Mouse (Mus musculus): ENCODE results near the gene Smtnl1. TPM values are rescaled to one million over a fixed set of nuclear protein-coding genes. Genes with fewer than 3 reads are reported as not detected.

Smtnl1 gene
- polyA plus RNA-seq, 1 experiment from 2014 or later = not detected

GRCm38 (mm10) chr2:84783315-84783714 is 39.1 kb downstream of the Smtnl1 start:
- 94% methylated on average over 1 of the region's 1 CpGs for WGBS
- Histone ChIP-seq H3K27ac (replicated peaks) (no peak overlapping the region), H3K36me3 (no peaks in the 10 kb centered on the region), H3K9me3 (no peaks in the 10 kb centered on the region), H3K4me1 (no peaks in the 10 kb centered on the region), H3K27me3 (no peaks in the 10 kb centered on the region), H3K4me2 (replicated peaks) (no peak overlapping the region), H3K4me3 (no peak overlapping the region), H3K9ac (replicated peaks) (no peak overlapping the region)
- ATAC-seq (replicated peaks) = no peak

GRCm38 (mm10) chr2:84779210-84779609 is 43.2 kb downstream of the Smtnl1 start:
- H3K9ac ChIP-seq (replicated peaks) = no peak overlapping the region
- no peak overlapping the region for H3K27ac ChIP-seq (replicated peaks)
- H3K36me3 ChIP-seq = no peaks in the 10 kb centered on the region
- H3K4me2 ChIP-seq (replicated peaks) = no peak overlapping the region
- no peak for ATAC-seq (replicated peaks)
- peaks cover 7% of the 10 kb centered on the region for H3K4me1 ChIP-seq
- no peaks in the 10 kb centered on the region for H3K27me3 ChIP-seq
- 69% methylated on average over 6 of the region's 6 CpGs for WGBS
- H3K4me3 ChIP-seq = no peak overlapping the region
- no peaks in the 10 kb centered on the region for H3K9me3 ChIP-seq

- no peak for ATAC-seq (replicated peaks)
- H3K4me3 ChIP-seq = no peak overlapping the region
- no peaks in the 10 kb centered on the region for H3K36me3 ChIP-seq
- no peak overlapping the region for H3K9ac ChIP-seq (replicated peaks)
- 44% methylated on average over 3 of the region's 3 CpGs for WGBS
- no peak overlapping the region for H3K4me2 ChIP-seq (replicated peaks)
- H3K9me3 ChIP-seq = no peaks in the 10 kb centered on the region
- H3K27me3 ChIP-seq = no peaks in the 10 kb centered on the region
- H3K27ac ChIP-seq (replicated peaks) = no peak overlapping the region
- H3K4me1 ChIP-seq = peaks cover 10% of the 10 kb centered on the region
These were observed 44.7 kb downstream of the Smtnl1 start for GRCm38 (mm10) chr2:84777706-84778105.

GRCm38 (mm10) chr2:84775665-84776064 is 46.8 kb downstream of the Smtnl1 start:
- 72% methylated on average over 6 of the region's 6 CpGs for WGBS
- no peak overlapping the region for H3K4me3 ChIP-seq
- peak overlapping the region; percentile 50 for H3K27ac ChIP-seq (replicated peaks)

GRCm38 (mm10) chr2:84775241-84775640 is 47.2 kb downstream of the Smtnl1 start, which contains the start of gene Serping1:
TSS of gene Serping1 (minus strand) at chr2:84775444.
- 64% methylated on average over 9 of the region's 9 CpGs for WGBS
- Histone ChIP-seq H3K27me3 (no peaks in the 10 kb centered on the region), H3K36me3 (no peaks in the 10 kb centered on the region), H3K4me1 (peaks cover 10% of the 10 kb centered on the region), H3K9ac (replicated peaks) (peak within 1 kb of the TSS; percentile 31), H3K4me2 (replicated peaks) (peak within 1 kb of the TSS; percentile 44), H3K9me3 (no peaks in the 10 kb centered on the region), H3K4me3 (peak within 1 kb of the TSS; percentile 27), H3K27ac (replicated peaks) (peak within 1 kb of the TSS; percentile 73)
- ATAC-seq (replicated peaks) = peak; percentile 44; the same call in 1 of the 2 replicates

More at GRCm38 (mm10) chr2:84775665-84776064, 46.8 kb downstream of the Smtnl1 start:
- Histone ChIP-seq H3K9me3 (no peaks in the 10 kb centered on the region), H3K27me3 (no peaks in the 10 kb centered on the region), H3K4me1 (peaks cover 10% of the 10 kb centered on the region), H3K36me3 (no peaks in the 10 kb centered on the region), H3K4me2 (replicated peaks) (no peak overlapping the region), H3K9ac (replicated peaks) (no peak overlapping the region)
- no peak for ATAC-seq (replicated peaks)

GRCm38 (mm10) chr2:84774751-84775150 is 47.7 kb downstream of the Smtnl1 start:
- no peaks in the 10 kb centered on the region for H3K9me3 ChIP-seq
- peak; percentile 86 for ATAC-seq (replicated peaks)
- peak overlapping the region; percentile 44 for H3K4me2 ChIP-seq (replicated peaks)
- H3K27me3 ChIP-seq = no peaks in the 10 kb centered on the region
- WGBS = 1% methylated on average over 14 of the region's 15 CpGs
- H3K36me3 ChIP-seq = no peaks in the 10 kb centered on the region
- H3K4me3 ChIP-seq = peak overlapping the region; percentile 27
- H3K27ac ChIP-seq (replicated peaks) = peak overlapping the region; percentile 73
- peak overlapping the region; percentile 31 for H3K9ac ChIP-seq (replicated peaks)
- H3K4me1 ChIP-seq = peaks cover 10% of the 10 kb centered on the region

GRCm38 (mm10) chr2:84773195-84773594 is 49.3 kb downstream of the Smtnl1 start:
- H3K4me2 ChIP-seq (replicated peaks) = no peak overlapping the region
- WGBS = 83% methylated on average over 5 of the region's 5 CpGs
- H3K9me3 ChIP-seq = no peaks in the 10 kb centered on the region
- H3K27ac ChIP-seq (replicated peaks) = no peak overlapping the region
- H3K4me3 ChIP-seq = no peak overlapping the region
- no peak for ATAC-seq (replicated peaks)
- H3K4me1 ChIP-seq = peaks cover 10% of the 10 kb centered on the region
- no peaks in the 10 kb centered on the region for H3K36me3 ChIP-seq
- no peak overlapping the region for H3K9ac ChIP-seq (replicated peaks)
- no peaks in the 10 kb centered on the region for H3K27me3 ChIP-seq

- Histone ChIP-seq H3K4me2 (replicated peaks) (no peak overlapping the region), H3K27ac (replicated peaks) (no peak overlapping the region), H3K4me1 (peaks cover 10% of the 10 kb centered on the region), H3K36me3 (no peaks in the 10 kb centered on the region), H3K4me3 (no peak overlapping the region), H3K9me3 (no peaks in the 10 kb centered on the region), H3K27me3 (no peaks in the 10 kb centered on the region), H3K9ac (replicated peaks) (no peak overlapping the region)
- WGBS = 91% methylated on average over 4 of the region's 4 CpGs
- ATAC-seq (replicated peaks) = no peak
These were observed 50.0 kb downstream of the Smtnl1 start for GRCm38 (mm10) chr2:84772454-84772853.

GRCm38 (mm10) chr2:84770501-84770900 is 52.0 kb downstream of the Smtnl1 start:
- Histone ChIP-seq H3K27ac (replicated peaks) (no peak overlapping the region), H3K36me3 (no peaks in the 10 kb centered on the region; the same call in 1 of the 2 replicates), H3K4me2 (replicated peaks) (no peak overlapping the region), H3K9me3 (no peaks in the 10 kb centered on the region), H3K27me3 (no peaks in the 10 kb centered on the region), H3K4me1 (peaks cover 10% of the 10 kb centered on the region), H3K4me3 (no peak overlapping the region), H3K9ac (replicated peaks) (no peak overlapping the region)
- ATAC-seq (replicated peaks) = no peak
- WGBS = 80% methylated on average over 6 of the region's 6 CpGs

- no peaks in the 10 kb centered on the region for H3K4me1 ChIP-seq
- no peak overlapping the region for H3K27ac ChIP-seq (replicated peaks)
- H3K36me3 ChIP-seq = no peaks in the 10 kb centered on the region; the same call in 1 of the 2 replicates
- H3K4me3 ChIP-seq = no peak overlapping the region
- H3K9ac ChIP-seq (replicated peaks) = no peak overlapping the region
- H3K9me3 ChIP-seq = no peaks in the 10 kb centered on the region
- no peaks in the 10 kb centered on the region for H3K27me3 ChIP-seq
- no peak for ATAC-seq (replicated peaks)
- 48% methylated on average over 1 of the region's 1 CpGs for WGBS
- H3K4me2 ChIP-seq (replicated peaks) = no peak overlapping the region
These were observed 59.6 kb downstream of the Smtnl1 start for GRCm38 (mm10) chr2:84762818-84763217.

GRCm38 (mm10) chr2:84762295-84762694 is 60.2 kb downstream of the Smtnl1 start:
- no peaks in the 10 kb centered on the region for H3K27me3 ChIP-seq
- ATAC-seq (replicated peaks) = no peak
- H3K4me1 ChIP-seq = no peaks in the 10 kb centered on the region
- no peak overlapping the region for H3K27ac ChIP-seq (replicated peaks)
- no peak overlapping the region for H3K4me2 ChIP-seq (replicated peaks)
- no peaks in the 10 kb centered on the region; the same call in 1 of the 2 replicates for H3K36me3 ChIP-seq
- H3K4me3 ChIP-seq = no peak overlapping the region
- no peak overlapping the region for H3K9ac ChIP-seq (replicated peaks)
- WGBS = 23% methylated on average over 4 of the region's 4 CpGs
- no peaks in the 10 kb centered on the region for H3K9me3 ChIP-seq

- no peak overlapping the region for H3K4me2 ChIP-seq (replicated peaks)
- no peaks in the 10 kb centered on the region; the same call in 1 of the 2 replicates for H3K36me3 ChIP-seq
- no peaks in the 10 kb centered on the region for H3K27me3 ChIP-seq
- no peaks in the 10 kb centered on the region for H3K4me1 ChIP-seq
- H3K9ac ChIP-seq (replicated peaks) = no peak overlapping the region
- H3K4me3 ChIP-seq = no peak overlapping the region
- no peak for ATAC-seq (replicated peaks)
- H3K9me3 ChIP-seq = no peaks in the 10 kb centered on the region
- H3K27ac ChIP-seq (replicated peaks) = no peak overlapping the region
- WGBS = 91% methylated on average over 1 of the region's 1 CpGs
These were observed 60.6 kb downstream of the Smtnl1 start for GRCm38 (mm10) chr2:84761840-84762239.

GRCm38 (mm10) chr2:84761309-84761708 is 61.1 kb downstream of the Smtnl1 start:
- no peaks in the 10 kb centered on the region; the same call in 1 of the 2 replicates for H3K36me3 ChIP-seq

More at GRCm38 (mm10) chr2:84761309-84761708, 61.1 kb downstream of the Smtnl1 start:
- H3K27ac ChIP-seq (replicated peaks) = no peak overlapping the region
- H3K9ac ChIP-seq (replicated peaks) = no peak overlapping the region
- no peak overlapping the region for H3K4me2 ChIP-seq (replicated peaks)
- H3K9me3 ChIP-seq = no peaks in the 10 kb centered on the region
- 83% methylated on average over 3 of the region's 3 CpGs for WGBS
- no peaks in the 10 kb centered on the region for H3K4me1 ChIP-seq
- no peak overlapping the region for H3K4me3 ChIP-seq
- ATAC-seq (replicated peaks) = no peak
- H3K27me3 ChIP-seq = no peaks in the 10 kb centered on the region
